Mouse (Mus musculus) E14TG2a.4 (cell line): ENCODE measurements around the gene Nfs1.

Experiments
- CTCF ChIP-seq: conservative IDR thresholded peaks from 2 replicates; pipeline ENCODE4 v1.5.1; 2014; ENCODE audit warnings: low read length
- NANOG ChIP-seq: IDR thresholded peaks from 2 replicates; pipeline ENCODE4 v1.6.1; 2014; ENCODE audit warnings: borderline replicate concordance, low read length, mixed read lengths
- POU5F1 ChIP-seq: IDR thresholded peaks from 2 replicates; pipeline ENCODE4 v1.6.1; 2014; ENCODE audit warnings: low read length, borderline replicate concordance

DNA sequence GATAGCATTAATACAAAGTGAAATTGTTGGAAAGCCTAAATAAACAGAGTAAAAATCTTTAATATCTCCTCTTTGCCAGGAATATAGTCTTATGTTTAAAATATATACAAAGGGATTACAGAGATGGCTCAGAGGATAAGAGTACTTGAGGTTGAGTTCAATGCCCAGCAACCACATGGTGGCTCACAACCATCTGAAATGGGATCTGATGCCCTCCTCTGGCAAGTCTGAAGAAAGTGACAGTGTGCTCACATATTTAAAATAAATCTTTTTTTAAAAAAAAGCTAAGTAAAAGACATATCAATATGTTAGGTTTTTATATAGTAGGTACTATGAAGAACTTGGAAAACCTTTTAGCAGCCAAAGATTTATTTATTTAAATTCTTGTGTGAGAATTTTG is 7.6 kb upstream of the Nfs1 start:
- TF ChIP-seq CTCF: no peak
- no peak for TF ChIP-seq POU5F1
- TF ChIP-seq NANOG: no peak
